Mouse (Mus musculus) testis, adult 2 months (tissue): ENCODE results near the gene Olfr1348.
"Not testable (repeated sequence)": the region's sequence is repeated elsewhere in the genome, so short reads cannot be mapped to it uniquely, and the experiment has no call there.

ENCODE experiments used
- CTCF ChIP-seq: fragments of 200-500 bp; IDR thresholded peaks from 2 replicates; pipeline ENCODE4 v1.5.1; 2012; ENCODE audit warnings: low read depth, mild to moderate bottlenecking, inconsistent platforms, low read length, moderate library complexity; ENCODE audit not compliant: control insufficient read depth, insufficient read depth, insufficient replicate concordance
- POLR2A ChIP-seq: fragments of 200-500 bp; IDR thresholded peaks from 2 replicates; pipeline ENCODE4 v1.6.1; 2012; ENCODE audit warnings: low read depth, mild to moderate bottlenecking, inconsistent platforms, low read length, moderate library complexity; ENCODE audit not compliant: control insufficient read depth

DNA sequence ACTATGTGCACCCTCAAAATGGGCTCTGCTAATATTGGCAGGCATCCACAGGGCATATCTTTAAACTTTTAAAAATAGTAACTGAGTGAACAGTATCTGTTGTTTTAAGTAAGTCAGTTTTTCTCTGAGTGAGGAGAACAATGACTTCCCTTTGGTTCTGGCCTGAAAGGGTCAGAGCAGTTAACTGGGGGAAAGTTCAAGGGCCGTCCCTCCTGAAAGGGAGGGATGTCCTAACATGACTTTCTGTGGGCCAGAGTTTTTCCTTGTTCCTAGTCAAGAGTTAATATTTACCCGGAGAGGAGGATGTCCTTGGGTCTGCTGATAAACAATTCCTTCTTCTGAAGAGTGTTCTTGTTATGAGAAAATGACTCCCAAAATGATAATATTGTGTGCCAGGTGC lies 30.9 kb downstream of the Olfr1348 start:
- not testable (repeated sequence) for TF ChIP-seq POLR2A, CTCF
